Mouse (Mus musculus) megakaryocyte-erythroid progenitor cell, adult 5-6 weeks (primary cell): ENCODE data around the gene Abcb8. TPM values are rescaled to one million over a fixed set of nuclear protein-coding genes. Genes with fewer than 3 reads are reported as not detected.

ENCODE experiments used
- ATAC-seq: replicated peaks from 2 replicates; pipeline ENCODE4 v1.8.0; 2016; ENCODE audit warnings: mild to moderate bottlenecking, inconsistent platforms; ENCODE audit not compliant: severe bottlenecking, poor library complexity, low FRiP score, low TSS enrichment
- total RNA-seq, 2 experiments: library from RNA; stranded (forward) in 1 of 2; stranded (reverse) in 1 of 2; fragments of 200-1000, 215-1000 nt in 1 of 2; fragments of >200 nt in 1 of 2; fragmentation: Nextera tagmentation in 1 of 2; gene quantifications; 2 replicates each; pipeline ENCODE4 v1.2.3; 2014 to 2017

The Abcb8 gene
- total RNA-seq, 2 experiments from 2014 or later, result 24.8 to 83.4 TPM

DNA sequence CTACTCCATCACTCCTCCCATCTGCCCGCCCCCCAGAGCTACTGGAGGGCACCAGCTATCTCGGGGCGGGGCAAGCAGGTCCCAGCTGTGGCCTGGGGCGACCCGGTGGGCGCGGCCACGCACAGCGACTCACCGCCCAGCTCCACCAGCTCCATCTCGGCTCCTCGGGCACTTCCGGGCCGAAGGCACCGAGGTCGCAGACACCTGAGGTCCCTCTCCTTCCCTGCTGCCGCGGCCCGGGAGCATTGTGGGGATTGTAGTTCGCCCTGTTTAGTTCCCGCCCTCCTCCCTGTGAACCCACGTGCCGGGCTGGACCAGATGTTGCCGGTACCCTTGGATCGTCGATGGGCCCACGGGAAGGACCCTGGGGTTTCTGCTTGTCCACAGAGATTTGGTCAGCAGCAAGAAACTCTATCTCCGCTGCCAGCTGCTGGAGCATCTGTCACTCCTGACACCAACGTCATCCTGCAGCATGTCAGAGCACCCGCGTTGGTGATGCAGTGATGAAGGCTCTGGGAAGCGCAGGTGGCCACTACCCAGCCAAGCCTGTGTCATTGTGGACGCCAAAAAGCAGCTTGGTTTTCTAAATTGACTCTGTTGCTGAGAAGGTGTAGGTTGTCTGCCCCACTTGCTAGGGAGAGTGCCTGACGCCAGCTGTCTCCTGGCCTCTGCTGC lies 54.3 kb downstream of the Abcb8 start, which contains the start of gene Tmub1:
Gene Tmub1, minus strand, starts transcription at position 231 of the 675 bp plus-strand sequence.
- ATAC-seq, result peak; percentile 82

DNA sequence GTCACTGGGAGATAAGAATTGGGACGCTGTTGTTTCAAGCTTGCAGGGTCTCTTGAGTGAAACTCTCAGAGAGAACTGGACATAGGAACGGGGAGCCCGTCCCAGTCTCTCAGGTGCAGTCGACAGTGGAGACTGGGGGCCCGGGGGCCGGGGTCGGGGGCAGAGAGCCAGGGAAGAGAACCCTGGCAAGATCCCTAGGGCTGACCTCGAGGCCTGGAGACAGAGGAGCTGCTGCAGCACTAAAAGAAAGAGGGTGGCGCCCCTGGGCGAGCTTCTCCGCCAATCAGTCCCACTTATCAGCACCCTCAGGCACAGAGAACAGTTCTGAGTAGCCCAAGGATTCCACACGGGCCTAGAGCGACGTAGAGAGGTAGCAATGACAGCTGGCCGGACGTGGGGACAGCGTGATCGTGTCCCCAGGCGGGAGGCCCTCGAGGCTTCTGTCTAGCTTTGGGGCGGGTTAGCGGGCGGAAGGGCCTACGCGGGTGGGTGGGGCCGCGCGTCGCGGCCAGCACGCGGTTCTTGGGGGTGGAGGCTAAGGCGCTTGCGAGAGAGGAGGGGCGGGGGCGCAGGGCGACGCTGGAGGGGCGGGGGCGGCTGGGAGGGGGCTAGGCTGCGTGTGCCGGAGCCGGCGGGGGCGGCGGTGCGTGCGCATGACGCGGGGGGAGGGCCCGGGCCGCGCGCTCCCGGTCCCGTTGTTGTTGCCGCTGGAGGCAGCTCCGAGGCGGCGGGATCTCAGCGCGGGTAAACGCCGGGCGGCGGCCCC lies 58.0 kb downstream of the Abcb8 start:
- ATAC-seq, result peak; percentile 64

DNA sequence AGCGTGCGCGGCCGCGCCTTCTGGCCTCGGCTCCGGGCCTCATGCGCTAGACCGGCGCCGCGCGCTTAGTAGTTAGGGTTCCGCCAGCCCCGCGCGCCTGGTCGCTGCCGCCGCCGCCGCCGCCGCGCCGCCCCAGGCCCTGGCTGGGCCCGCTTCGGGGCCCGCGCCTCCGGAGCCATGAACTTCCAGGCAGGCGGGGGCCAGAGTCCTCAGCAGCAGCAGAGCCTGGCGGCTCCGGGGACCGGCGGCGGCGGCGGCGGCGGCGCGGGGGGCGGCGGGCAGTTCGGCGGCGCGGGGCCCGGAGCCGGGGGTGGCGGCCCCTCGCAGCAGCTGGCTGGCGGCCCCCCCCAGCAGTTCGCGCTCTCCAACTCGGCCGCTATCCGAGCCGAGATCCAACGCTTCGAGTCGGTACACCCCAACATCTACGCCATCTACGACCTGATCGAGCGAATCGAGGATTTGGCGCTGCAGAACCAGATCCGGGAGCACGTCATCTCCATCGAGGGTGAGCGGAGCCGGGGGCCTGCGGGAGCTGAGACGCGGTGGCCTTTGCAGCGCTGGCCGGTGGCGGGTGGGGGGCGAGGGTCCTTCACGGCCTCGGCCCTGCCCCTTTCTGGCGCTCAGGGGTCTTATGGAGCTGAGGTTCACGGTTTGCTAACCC lies 58.7 kb downstream of the Abcb8 start, which contains the start of gene Agap3:
Gene Agap3, plus strand, starts transcription at position 148 of the 661 bp plus-strand sequence.
- no peak for ATAC-seq

DNA sequence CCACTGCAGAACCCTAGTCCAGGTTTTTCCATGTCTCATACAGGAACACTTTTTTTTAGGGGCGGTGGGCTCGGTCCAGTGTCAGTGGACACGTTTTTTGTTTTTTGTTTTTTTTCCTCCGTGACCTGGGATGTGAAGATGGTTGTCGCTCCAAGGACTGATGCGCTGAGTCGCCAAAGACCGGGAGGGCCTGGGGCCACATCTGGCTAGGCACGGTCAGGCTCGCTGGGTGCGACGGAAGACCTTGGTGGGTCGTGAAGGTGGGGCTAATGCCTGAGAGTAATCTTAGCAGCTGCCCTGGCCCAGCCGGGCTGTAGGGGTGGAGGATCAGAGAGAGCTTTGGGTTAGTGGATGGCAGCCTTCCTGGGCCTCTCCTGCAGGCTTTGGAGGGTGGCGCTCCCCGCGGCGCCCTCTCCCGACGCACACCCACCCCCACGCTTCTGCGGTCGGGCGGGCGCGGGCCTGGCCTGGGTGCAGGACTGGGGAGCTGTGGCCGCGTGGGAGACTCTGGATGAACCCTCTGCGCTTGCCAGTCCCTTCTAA lies 59.3 kb downstream of the Abcb8 start:
- peak; percentile 50 for ATAC-seq

DNA sequence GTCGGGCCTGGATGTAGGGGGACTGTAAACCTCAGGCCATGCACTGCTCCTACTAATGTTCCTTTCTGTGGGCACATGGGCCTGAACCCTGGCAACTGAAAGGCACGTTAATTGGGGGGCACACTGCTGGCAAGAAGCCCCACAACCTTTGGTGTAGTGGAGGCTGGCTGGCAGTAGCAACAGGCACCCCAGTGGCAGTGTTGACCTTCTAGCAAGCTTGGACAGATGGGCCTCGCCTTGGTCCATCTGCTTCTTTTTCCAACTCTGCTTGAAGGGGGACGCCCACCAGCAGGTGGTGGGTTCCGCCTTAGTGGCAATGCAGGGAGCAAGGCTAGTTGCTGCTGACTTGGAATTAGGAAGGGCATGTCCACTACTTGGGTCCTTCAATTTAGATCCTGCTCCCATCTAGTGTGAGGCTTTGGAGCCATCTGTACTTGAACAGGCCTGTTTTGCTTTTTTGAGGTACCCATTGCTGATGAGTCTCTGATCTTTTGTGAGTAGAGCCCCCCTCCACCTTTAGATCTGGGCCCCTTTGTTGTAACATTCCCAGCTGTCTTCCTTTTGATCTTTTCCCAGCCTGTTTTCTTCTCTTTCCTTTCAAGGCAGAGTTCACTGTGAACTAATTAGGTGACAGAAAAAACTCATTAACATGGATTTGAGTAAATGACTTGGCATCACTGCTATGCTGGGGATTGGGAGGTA lies 60.0 kb downstream of the Abcb8 start:
- no peak for ATAC-seq

DNA sequence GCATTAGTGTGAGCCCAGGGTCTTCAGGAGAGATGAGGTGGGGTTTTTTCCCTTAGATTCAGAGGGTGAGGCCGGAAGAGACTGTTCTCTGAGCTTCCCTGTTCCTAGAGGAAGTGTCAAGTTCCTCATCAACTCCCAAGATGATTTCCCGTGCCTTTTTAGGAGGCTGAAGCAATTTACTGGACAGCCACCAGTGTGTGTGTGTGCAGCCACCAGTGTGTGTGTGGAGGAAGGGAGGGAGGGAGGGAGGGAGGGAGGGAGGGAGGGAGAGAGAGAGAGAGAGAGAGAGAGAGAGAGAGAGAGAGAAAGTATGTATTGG lies 60.5 kb downstream of the Abcb8 start:
- no peak for ATAC-seq

DNA sequence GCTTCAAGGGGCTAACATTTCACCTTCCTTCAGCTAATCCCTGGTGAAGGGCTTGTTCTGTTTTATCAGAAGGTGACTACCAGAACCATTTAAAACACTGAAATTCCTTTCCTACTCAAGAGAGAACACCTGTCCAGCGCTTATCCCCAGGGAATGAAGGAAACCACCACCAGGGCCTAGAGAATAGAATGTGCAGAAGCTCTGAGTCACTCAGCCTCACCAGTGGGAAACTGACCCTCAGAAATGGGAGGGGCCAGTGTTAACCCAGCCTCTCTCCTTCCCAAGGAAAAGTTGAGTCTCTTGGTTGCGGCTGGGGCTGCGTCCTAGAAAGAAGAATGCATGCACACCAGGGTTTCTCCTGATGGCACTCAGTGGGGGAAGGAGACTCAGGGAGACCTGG lies 61.6 kb downstream of the Abcb8 start:
- no peak for ATAC-seq

DNA sequence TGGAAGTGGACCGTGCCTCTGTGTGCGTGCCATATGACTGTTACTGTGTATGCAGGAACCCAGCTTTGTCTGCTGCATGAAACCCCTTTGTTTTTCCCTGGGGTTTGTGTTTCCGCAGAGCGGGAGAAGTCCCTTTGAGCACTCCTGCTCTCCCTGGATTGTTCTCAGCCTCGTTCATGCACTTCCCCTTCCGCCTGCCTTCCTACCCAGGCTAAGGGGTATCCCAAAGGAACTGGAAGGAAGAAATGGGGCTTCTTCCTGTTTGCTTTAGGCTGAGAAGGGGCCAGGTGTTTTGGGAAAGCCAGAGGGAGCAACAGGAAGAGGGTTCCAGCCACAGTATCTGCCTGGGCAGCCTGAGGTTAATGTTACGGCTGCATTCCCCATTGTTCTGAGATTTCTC lies 62.1 kb downstream of the Abcb8 start:
- no peak for ATAC-seq

Other genes with a start within 250 kb of the Abcb8 start
- 24.4 and 29.2 TPM in 2 replicates for gene Nupl2, start 228.7 kb upstream of the Abcb8 start, total RNA-seq (2014; fragmentation: Nextera tagmentation)
- gene Nupl2, start 228.7 kb upstream of the Abcb8 start, total RNA-seq (2017), result 7.5 and 17.9 TPM in 2 replicates
- 1.2 TPM in 1 of 2 replicates, not detected in the other for gene Kcnh2, start 42.1 kb upstream of the Abcb8 start, total RNA-seq (2014; fragmentation: Nextera tagmentation)
- gene Kcnh2, start 42.1 kb upstream of the Abcb8 start, total RNA-seq (2017), result not detected in 2 replicates
- gene Nos3, start 28.9 kb upstream of the Abcb8 start, total RNA-seq (2014; fragmentation: Nextera tagmentation), result not detected in 2 replicates
- gene Nos3, start 28.9 kb upstream of the Abcb8 start, total RNA-seq (2017), result 0.23 TPM in 1 of 2 replicates, not detected in the other
- 1.9 and 5.2 TPM in 2 replicates for gene Atg9b, start 1.5 kb upstream of the Abcb8 start, total RNA-seq (2014; fragmentation: Nextera tagmentation)
- 1.1 and 7.3 TPM in 2 replicates for gene Atg9b, start 1.5 kb upstream of the Abcb8 start, total RNA-seq (2017)
- gene Asic3, start 19.7 kb downstream of the Abcb8 start, total RNA-seq (2014; fragmentation: Nextera tagmentation), result 1.4 TPM in 1 of 2 replicates, not detected in the other
- gene Asic3, start 19.7 kb downstream of the Abcb8 start, total RNA-seq (2017), result not detected in 2 replicates
- gene Cdk5, start 29.9 kb downstream of the Abcb8 start, total RNA-seq (2014; fragmentation: Nextera tagmentation), result 25.5 and 31.7 TPM in 2 replicates
- gene Cdk5, start 29.9 kb downstream of the Abcb8 start, total RNA-seq (2017), result 15.0 and 26.5 TPM in 2 replicates
- gene Slc4a2, start 30.2 kb downstream of the Abcb8 start, total RNA-seq (2014; fragmentation: Nextera tagmentation), result 22.8 and 24.7 TPM in 2 replicates
- gene Slc4a2, start 30.2 kb downstream of the Abcb8 start, total RNA-seq (2017), result 15.5 and 16.4 TPM in 2 replicates
- 101 and 135 TPM in 2 replicates for gene Fastk, start 51.6 kb downstream of the Abcb8 start, total RNA-seq (2014; fragmentation: Nextera tagmentation)
- gene Fastk, start 51.6 kb downstream of the Abcb8 start, total RNA-seq (2017), result 14.1 and 30.4 TPM in 2 replicates
- gene Tmub1, start 54.2 kb downstream of the Abcb8 start, total RNA-seq (2014; fragmentation: Nextera tagmentation), result 10.5 and 11.4 TPM in 2 replicates
- 5.6 and 6.2 TPM in 2 replicates for gene Tmub1, start 54.2 kb downstream of the Abcb8 start, total RNA-seq (2017)
- gene Agap3, start 58.5 kb downstream of the Abcb8 start, total RNA-seq (2014; fragmentation: Nextera tagmentation), result 36.5 and 53.3 TPM in 2 replicates
- gene Agap3, start 58.5 kb downstream of the Abcb8 start, total RNA-seq (2017), result 21.7 and 33.3 TPM in 2 replicates
- not detected in 2 replicates for gene Gbx1, start 133.5 kb downstream of the Abcb8 start, total RNA-seq (2014; fragmentation: Nextera tagmentation)
- gene Gbx1, start 133.5 kb downstream of the Abcb8 start, total RNA-seq (2017), result not detected in 2 replicates
- gene Asb10, start 147.3 kb downstream of the Abcb8 start, total RNA-seq (2014; fragmentation: Nextera tagmentation), result not detected in 2 replicates
- not detected in 2 replicates for gene Asb10, start 147.3 kb downstream of the Abcb8 start, total RNA-seq (2017)
- not detected in 2 replicates for gene 4931409K22Rik, start 163.1 kb downstream of the Abcb8 start, total RNA-seq (2014; fragmentation: Nextera tagmentation)
- gene 4931409K22Rik, start 163.1 kb downstream of the Abcb8 start, total RNA-seq (2017), result not detected in 2 replicates
- gene Abcf2, start 183.8 kb downstream of the Abcb8 start, total RNA-seq (2014; fragmentation: Nextera tagmentation), result 70.2 and 80.7 TPM in 2 replicates
- gene Abcf2, start 183.8 kb downstream of the Abcb8 start, total RNA-seq (2017), result 122 and 164 TPM in 2 replicates
- gene Chpf2, start 193.1 kb downstream of the Abcb8 start, total RNA-seq (2014; fragmentation: Nextera tagmentation), result 12.0 and 14.7 TPM in 2 replicates
- gene Chpf2, start 193.1 kb downstream of the Abcb8 start, total RNA-seq (2017), result 14.5 and 22.5 TPM in 2 replicates
- gene Smarcd3, start 230.7 kb downstream of the Abcb8 start, total RNA-seq (2014; fragmentation: Nextera tagmentation), result not detected in 2 replicates
- gene Smarcd3, start 230.7 kb downstream of the Abcb8 start, total RNA-seq (2017), result not detected in 2 replicates